Mouse (Mus musculus): ENCODE results near the gene Dclk2. TPM values are rescaled to one million over a fixed set of nuclear protein-coding genes. Genes with fewer than 3 reads are reported as not detected.

Gene Dclk2
- polyA plus RNA-seq, 1 experiment from 2014 or later, result 9.1 TPM

- H3K9me3 ChIP-seq (ENCODE audit: control insufficient read depth, low read length), result no peaks in the 10 kb centered on the region
- H3K4me3 ChIP-seq (ENCODE audit: low read depth, low read length), result no peak overlapping the region
- H3K27ac ChIP-seq (ENCODE audit: low read depth), result peak overlapping the region; percentile 80; the same call in 1 of the 2 replicates
- ATAC-seq (replicated peaks; ENCODE audit: low FRiP score, low TSS enrichment, low read depth) (no peak), DNase-seq (ENCODE audit: low spot score) (no peak)
- WGBS, result 81% methylated on average over 12 of the region's 12 CpGs
- no peak overlapping the region for H3K4me2 ChIP-seq (ENCODE audit: low read length)
- H3K36me3 ChIP-seq (ENCODE audit: control insufficient read depth, insufficient read depth, low read length), result peaks cover 9% of the 10 kb centered on the region
- H3K9ac ChIP-seq (ENCODE audit: low read length), result no peak overlapping the region
- peaks cover 30% of the 10 kb centered on the region for H3K4me1 ChIP-seq (replicated peaks; ENCODE audit: control insufficient read depth, insufficient read depth, low read length)
- no peaks in the 10 kb centered on the region for H3K27me3 ChIP-seq (replicated peaks; ENCODE audit: control insufficient read depth, insufficient read depth, low read length)
Measured at GRCm38 (mm10) chr3:86786280-86786679, 134.4 kb downstream of the Dclk2 start.

GRCm38 (mm10) chr3:86784930-86785329, 135.7 kb downstream of the Dclk2 start:
- ATAC-seq (replicated peaks; ENCODE audit: low FRiP score, low TSS enrichment, low read depth), result no peak

GRCm38 (mm10) chr3:86784051-86784450, 136.6 kb downstream of the Dclk2 start:
- H3K4me1 ChIP-seq (replicated peaks; ENCODE audit: control insufficient read depth, insufficient read depth, low read length), result peaks cover 30% of the 10 kb centered on the region
- no peak for ATAC-seq (replicated peaks; ENCODE audit: low FRiP score, low TSS enrichment, low read depth)
- H3K4me3 ChIP-seq (ENCODE audit: low read depth, low read length), result no peak overlapping the region
- H3K27ac ChIP-seq (ENCODE audit: low read depth), result no peak overlapping the region
- H3K9me3 ChIP-seq (ENCODE audit: control insufficient read depth, low read length), result no peaks in the 10 kb centered on the region
- H3K9ac ChIP-seq (ENCODE audit: low read length), result no peak overlapping the region
- 82% methylated on average over 3 of the region's 3 CpGs for WGBS
- DNase-seq (ENCODE audit: low spot score), result no peak
- H3K4me2 ChIP-seq (ENCODE audit: low read length), result no peak overlapping the region
- H3K36me3 ChIP-seq (ENCODE audit: control insufficient read depth, insufficient read depth, low read length), result peaks cover 23% of the 10 kb centered on the region
- H3K27me3 ChIP-seq (replicated peaks; ENCODE audit: control insufficient read depth, insufficient read depth, low read length), result no peaks in the 10 kb centered on the region

More at GRCm38 (mm10) chr3:86784930-86785329, 135.7 kb downstream of the Dclk2 start:
- peak overlapping the region; percentile 10; the same call in 1 of the 2 replicates for H3K27ac ChIP-seq (ENCODE audit: low read depth)
- DNase-seq (ENCODE audit: low spot score), result no peak
- peaks cover 18% of the 10 kb centered on the region for H3K36me3 ChIP-seq (ENCODE audit: control insufficient read depth, insufficient read depth, low read length)
- no peaks in the 10 kb centered on the region for H3K27me3 ChIP-seq (replicated peaks; ENCODE audit: control insufficient read depth, insufficient read depth, low read length)
- 0 out of 2 replicates have a peak overlapping the region, but pooled peaks have one; percentile 1 for H3K4me2 ChIP-seq (ENCODE audit: low read length)
- no peak overlapping the region for H3K4me3 ChIP-seq (ENCODE audit: low read depth, low read length)
- 44% methylated on average over 11 of the region's 11 CpGs for WGBS
- no peak overlapping the region for H3K9ac ChIP-seq (ENCODE audit: low read length)
- no peaks in the 10 kb centered on the region for H3K9me3 ChIP-seq (ENCODE audit: control insufficient read depth, low read length)
- H3K4me1 ChIP-seq (replicated peaks; ENCODE audit: control insufficient read depth, insufficient read depth, low read length), result peaks cover 30% of the 10 kb centered on the region

GRCm38 (mm10) chr3:86779704-86780103, 140.9 kb downstream of the Dclk2 start:
- Histone ChIP-seq H3K27me3 (replicated peaks; ENCODE audit: control insufficient read depth, insufficient read depth, low read length) (no peaks in the 10 kb centered on the region), H3K36me3 (ENCODE audit: control insufficient read depth, insufficient read depth, low read length) (peaks cover 26% of the 10 kb centered on the region), H3K4me3 (ENCODE audit: low read depth, low read length) (no peak overlapping the region), H3K27ac (ENCODE audit: low read depth) (no peak overlapping the region), H3K9ac (ENCODE audit: low read length) (no peak overlapping the region), H3K9me3 (ENCODE audit: control insufficient read depth, low read length) (no peaks in the 10 kb centered on the region), H3K4me2 (ENCODE audit: low read length) (no peak overlapping the region), H3K4me1 (replicated peaks; ENCODE audit: control insufficient read depth, insufficient read depth, low read length) (peaks cover 22% of the 10 kb centered on the region)
- no peak for ATAC-seq (replicated peaks; ENCODE audit: low FRiP score, low TSS enrichment, low read depth)
- no peak for DNase-seq (ENCODE audit: low spot score)
- 76% methylated on average over 4 of the region's 4 CpGs for WGBS

GRCm38 (mm10) chr3:86775444-86775828, 145.2 kb downstream of the Dclk2 start:
- Histone ChIP-seq H3K4me2 (ENCODE audit: low read length) (no peak overlapping the region; the same call in 1 of the 2 replicates), H3K9ac (ENCODE audit: low read length) (no peak overlapping the region), H3K27me3 (replicated peaks; ENCODE audit: control insufficient read depth, insufficient read depth, low read length) (no peaks in the 10 kb centered on the region), H3K4me3 (ENCODE audit: low read depth, low read length) (no peak overlapping the region), H3K9me3 (ENCODE audit: control insufficient read depth, low read length) (no peaks in the 10 kb centered on the region), H3K4me1 (replicated peaks; ENCODE audit: control insufficient read depth, insufficient read depth, low read length) (peaks cover 18% of the 10 kb centered on the region), H3K27ac (ENCODE audit: low read depth) (peak overlapping the region; percentile 64; the same call in 1 of the 2 replicates), H3K36me3 (ENCODE audit: control insufficient read depth, insufficient read depth, low read length) (peaks cover 20% of the 10 kb centered on the region)
- DNase-seq (ENCODE audit: low spot score) (no peak), ATAC-seq (replicated peaks; ENCODE audit: low FRiP score, low TSS enrichment, low read depth) (no peak)
- WGBS, result 57% methylated on average over 6 of the region's 6 CpGs

- Histone ChIP-seq H3K9ac (ENCODE audit: low read length) (no peak overlapping the region), H3K27me3 (replicated peaks; ENCODE audit: control insufficient read depth, insufficient read depth, low read length) (no peaks in the 10 kb centered on the region), H3K4me1 (replicated peaks; ENCODE audit: control insufficient read depth, insufficient read depth, low read length) (peaks cover 20% of the 10 kb centered on the region), H3K9me3 (ENCODE audit: control insufficient read depth, low read length) (no peaks in the 10 kb centered on the region), H3K36me3 (ENCODE audit: control insufficient read depth, insufficient read depth, low read length) (peaks cover 14% of the 10 kb centered on the region), H3K27ac (ENCODE audit: low read depth) (peak overlapping the region; percentile 64), H3K4me3 (ENCODE audit: low read depth, low read length) (no peak overlapping the region), H3K4me2 (ENCODE audit: low read length) (peak overlapping the region; percentile 12; the same call in 1 of the 2 replicates)
- whole genome bisulfite sequencing, result 53% methylated on average over 14 of the region's 14 CpGs
- DNase-seq (ENCODE audit: low spot score) (no peak), ATAC-seq (replicated peaks; ENCODE audit: low FRiP score, low TSS enrichment, low read depth) (no peak)
Measured at GRCm38 (mm10) chr3:86774566-86775443, 145.8 kb downstream of the Dclk2 start.

- no peak overlapping the region for H3K9ac ChIP-seq (ENCODE audit: low read length)
- H3K27me3 ChIP-seq (replicated peaks; ENCODE audit: control insufficient read depth, insufficient read depth, low read length), result no peaks in the 10 kb centered on the region
- no peak overlapping the region for H3K4me3 ChIP-seq (ENCODE audit: low read depth, low read length)
- no peak for DNase-seq (ENCODE audit: low spot score)
- H3K9me3 ChIP-seq (ENCODE audit: control insufficient read depth, low read length), result no peaks in the 10 kb centered on the region
- peak overlapping the region; percentile 36; the same call in 1 of the 2 replicates for H3K27ac ChIP-seq (ENCODE audit: low read depth)
- WGBS, result 44% methylated on average over 6 of the region's 6 CpGs
- H3K36me3 ChIP-seq (ENCODE audit: control insufficient read depth, insufficient read depth, low read length), result peaks cover 7% of the 10 kb centered on the region; the same call in 1 of the 2 replicates
- H3K4me1 ChIP-seq (replicated peaks; ENCODE audit: control insufficient read depth, insufficient read depth, low read length), result peaks cover 11% of the 10 kb centered on the region
- H3K4me2 ChIP-seq (ENCODE audit: low read length), result peak overlapping the region; percentile 24; the same call in 1 of the 2 replicates
- ATAC-seq (replicated peaks; ENCODE audit: low FRiP score, low TSS enrichment, low read depth), result no peak
Measured at GRCm38 (mm10) chr3:86768969-86769368, 151.7 kb downstream of the Dclk2 start.

- H3K4me3 ChIP-seq (ENCODE audit: low read depth, low read length), result no peak overlapping the region
- peak overlapping the region; percentile 24; the same call in 1 of the 2 replicates for H3K4me2 ChIP-seq (ENCODE audit: low read length)
- H3K27me3 ChIP-seq (replicated peaks; ENCODE audit: control insufficient read depth, insufficient read depth, low read length), result no peaks in the 10 kb centered on the region
- peak overlapping the region; percentile 36; the same call in 1 of the 2 replicates for H3K27ac ChIP-seq (ENCODE audit: low read depth)
- 25% methylated on average over 8 of the region's 8 CpGs for WGBS
- H3K36me3 ChIP-seq (ENCODE audit: control insufficient read depth, insufficient read depth, low read length), result peaks cover 5% of the 10 kb centered on the region; the same call in 1 of the 2 replicates
- H3K9me3 ChIP-seq (ENCODE audit: control insufficient read depth, low read length), result no peaks in the 10 kb centered on the region
- no peak overlapping the region for H3K9ac ChIP-seq (ENCODE audit: low read length)
- peaks cover 11% of the 10 kb centered on the region; the same call in 1 of the 2 replicates for H3K4me1 ChIP-seq (replicated peaks; ENCODE audit: control insufficient read depth, insufficient read depth, low read length)
- ATAC-seq (replicated peaks; ENCODE audit: low FRiP score, low TSS enrichment, low read depth) (no peak), DNase-seq (ENCODE audit: low spot score) (no peak)
Measured at GRCm38 (mm10) chr3:86768553-86768952, 152.1 kb downstream of the Dclk2 start.

Data from intestine, embryonic 14.5 days (tissue).